Mouse (Mus musculus): ENCODE data around the gene Naga.

Naga gene

GRCm38 (mm10) chr15:82354126-82354945, 15.6 kb upstream of the Naga start, which contains the start of gene Ndufa6:
Gene Ndufa6 (minus strand): TSS chr15:82354322.
- peak; percentile 97 for DNase-seq (ENCODE audit: low spot score in 2 of 2)

GRCm38 (mm10) chr15:82353745-82354113, 15.0 kb upstream of the Naga start:
- no peak for DNase-seq (ENCODE audit: low spot score in 2 of 2)

DNA sequence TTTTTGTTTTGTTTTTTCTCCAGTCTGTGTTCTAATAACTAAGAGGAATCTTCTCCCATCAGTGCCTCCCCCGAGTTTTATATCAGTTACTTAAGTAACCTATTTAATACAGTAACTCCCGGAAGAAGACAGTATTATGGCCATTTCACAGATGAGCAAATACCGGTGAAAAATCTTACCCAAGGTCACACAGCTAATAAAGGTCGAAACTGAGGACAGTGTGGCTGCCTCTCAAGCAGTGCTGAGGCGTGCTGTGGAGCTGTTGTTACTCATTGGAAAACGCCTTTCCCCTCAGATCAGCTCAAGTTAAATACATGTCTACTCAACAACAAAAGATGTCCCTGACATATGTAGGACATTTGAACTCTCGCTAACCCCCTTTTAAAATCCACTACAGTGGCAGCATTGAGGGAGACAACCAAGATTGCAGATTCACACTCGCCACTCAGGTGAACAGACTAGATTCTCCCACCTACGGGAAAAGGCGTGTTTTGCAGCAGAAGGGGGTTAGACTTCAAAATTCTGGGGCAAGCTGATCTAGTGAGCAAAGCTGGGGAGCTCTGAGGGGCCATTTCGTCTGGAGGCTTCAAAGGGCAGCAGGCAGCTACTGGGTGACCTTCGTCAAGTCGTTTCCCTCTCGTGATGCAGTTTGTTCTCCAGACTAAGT, 14.5 kb upstream of the Naga start:
- no peak for DNase-seq (ENCODE audit: low spot score in 2 of 2)

DNA sequence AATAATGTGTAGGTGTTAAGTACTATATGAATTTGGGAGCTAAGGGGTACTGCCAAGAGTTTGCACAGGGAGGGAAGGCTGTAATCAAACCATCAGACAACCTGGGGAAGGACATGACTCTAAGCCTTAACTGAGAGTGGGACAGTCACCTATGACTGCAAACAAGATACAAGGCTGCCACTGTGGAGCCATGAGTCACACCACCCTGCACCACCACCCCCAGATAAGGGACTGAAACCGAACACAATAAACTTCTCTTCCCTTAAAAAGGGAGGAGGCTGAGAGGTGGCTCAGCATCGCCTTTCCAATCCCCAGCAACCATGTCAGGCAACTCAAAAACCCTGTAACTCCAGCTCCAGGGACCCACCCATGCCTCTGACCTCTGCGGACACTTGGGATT, 12.8 kb upstream of the Naga start:
- DNase-seq (ENCODE audit: low spot score in 2 of 2) = no peak

DNA sequence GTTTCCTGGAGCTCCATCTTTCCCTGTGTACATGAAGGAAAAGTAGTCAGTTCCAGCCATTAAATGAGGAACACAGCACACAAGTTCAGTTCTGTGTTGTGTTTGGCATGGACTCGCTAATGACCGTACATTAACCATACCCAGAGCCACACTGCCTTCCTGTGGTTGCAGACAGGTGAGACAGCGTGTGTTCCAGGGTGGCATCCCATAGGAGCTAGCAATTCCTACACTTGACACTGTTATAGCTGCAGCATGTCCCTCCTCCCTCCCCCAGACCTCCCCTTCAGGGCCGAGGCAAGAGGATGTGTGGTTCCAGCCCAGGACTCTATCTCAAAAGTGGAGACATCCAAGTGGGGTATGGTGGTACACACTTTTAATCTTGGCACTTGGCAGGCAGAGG, 11.6 kb upstream of the Naga start:
- no peak for DNase-seq (ENCODE audit: low spot score in 2 of 2)

DNA sequence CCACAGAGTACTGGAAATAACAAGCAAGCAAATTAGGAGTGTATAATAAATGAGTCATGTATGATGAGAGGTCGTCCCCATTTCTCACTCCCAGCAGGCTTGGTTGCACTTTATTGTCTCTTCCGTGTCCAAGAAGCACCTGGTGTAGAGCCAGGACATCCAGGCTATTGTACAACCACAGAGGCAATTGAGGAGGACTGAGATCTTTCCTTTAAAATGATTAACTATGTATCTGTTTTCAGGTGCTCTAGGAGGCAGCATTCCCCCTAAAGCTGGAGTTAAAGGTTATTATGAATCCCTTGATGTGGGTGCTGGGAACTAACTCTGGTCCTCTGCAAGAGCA, 10.2 kb upstream of the Naga start:
- no peak for DNase-seq (ENCODE audit: low spot score in 2 of 2)

GRCm38 (mm10) chr15:82348258-82348998, 9.7 kb upstream of the Naga start:
- DNase-seq (ENCODE audit: low spot score in 2 of 2) = no peak

GRCm38 (mm10) chr15:82347852-82348251, 9.1 kb upstream of the Naga start:
- no peak for DNase-seq (ENCODE audit: low spot score in 2 of 2)

DNA sequence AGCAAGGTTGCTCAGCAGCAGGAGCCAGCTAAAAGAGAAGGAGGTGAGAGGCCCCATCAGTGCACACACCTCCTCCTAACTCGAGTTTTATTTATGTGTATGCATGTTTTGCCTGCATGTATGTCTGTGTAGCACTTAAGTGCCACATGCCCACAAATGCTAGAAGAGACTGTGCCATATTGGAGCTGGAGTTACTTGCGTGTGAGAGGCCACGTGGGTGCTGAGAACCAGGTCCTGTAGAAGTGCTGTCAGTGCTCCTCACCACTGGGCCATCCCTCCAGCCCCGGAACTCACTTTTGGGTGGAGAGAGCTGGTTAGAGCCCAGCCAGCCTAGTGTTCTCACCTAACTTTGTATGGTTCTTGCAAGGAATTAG, 8.6 kb upstream of the Naga start:
- no peak for DNase-seq (ENCODE audit: low spot score in 2 of 2)

DNA sequence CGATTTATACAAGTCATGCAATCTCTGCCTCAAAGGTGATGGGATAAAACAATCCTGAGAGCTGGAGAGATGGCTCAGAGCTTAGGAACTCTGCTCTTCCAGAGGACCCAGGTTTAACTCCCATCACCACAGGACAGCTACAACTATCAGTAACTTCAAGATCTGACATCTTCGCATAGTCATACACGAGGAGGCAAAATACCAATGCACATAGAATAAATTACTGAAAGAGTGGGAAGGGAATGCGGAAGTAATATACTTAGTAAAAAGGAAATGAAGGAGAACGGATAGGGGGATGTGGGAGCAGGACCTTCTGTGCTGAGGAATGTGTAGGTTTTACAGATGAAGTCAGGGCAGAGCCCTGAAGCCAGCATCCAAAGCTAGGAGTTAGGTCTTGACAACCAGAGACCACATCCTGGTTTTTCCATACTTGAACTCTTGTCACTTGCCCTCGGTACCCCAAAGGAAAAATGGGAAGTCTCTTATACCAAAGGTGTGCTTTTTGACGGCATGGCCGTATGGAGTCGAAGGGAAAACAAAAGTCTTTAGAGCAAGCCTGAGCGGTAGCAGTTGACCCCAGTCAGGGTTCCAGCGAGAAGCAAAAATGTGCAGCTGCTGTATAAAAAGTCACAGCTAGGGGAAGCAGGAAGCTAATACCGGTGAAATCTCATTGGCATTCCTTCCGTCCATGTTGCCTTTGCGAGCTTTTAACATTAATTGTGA, 8.0 kb upstream of the Naga start:
- no peak for DNase-seq (ENCODE audit: low spot score in 2 of 2)

DNA sequence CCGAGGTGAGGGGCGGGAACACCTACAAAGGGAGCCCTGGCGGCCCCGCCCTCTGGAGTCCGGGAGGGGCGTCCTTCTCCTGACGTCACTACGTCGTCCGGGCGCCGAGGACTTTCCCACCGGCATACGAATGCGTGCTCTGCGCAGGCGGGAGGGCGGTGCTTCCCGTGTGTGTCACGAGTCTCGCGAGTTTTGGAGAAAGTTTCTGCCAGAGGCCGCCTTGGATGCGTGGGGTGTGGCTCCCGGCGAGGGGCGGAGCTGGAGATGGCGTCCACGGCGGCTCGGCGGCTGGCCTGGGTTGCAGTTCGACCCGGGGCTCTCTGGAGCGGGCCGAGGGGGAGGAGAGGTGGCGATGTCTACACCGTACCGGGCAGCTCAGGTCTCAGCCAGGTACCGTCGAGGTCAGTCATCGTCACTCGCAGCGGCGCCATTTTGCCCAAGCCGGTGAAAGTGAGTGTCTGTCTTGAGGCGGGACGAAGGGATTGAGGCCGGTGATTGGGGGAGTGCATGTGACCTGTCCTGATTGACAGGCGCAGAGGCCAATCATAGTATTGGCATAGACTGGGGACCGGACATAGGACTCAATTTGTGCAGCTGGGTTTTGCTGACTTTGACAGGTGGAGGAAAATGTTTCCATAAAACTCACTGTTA, 7.2 kb upstream of the Naga start:
- DNase-seq (ENCODE audit: low spot score in 2 of 2) = peak; percentile 98 to 99

- DNase-seq (ENCODE audit: low spot score in 2 of 2) = no peak
Measured at GRCm38 (mm10) chr15:82344971-82345370, 6.2 kb upstream of the Naga start.

- no peak for DNase-seq (ENCODE audit: low spot score in 2 of 2)
Measured at GRCm38 (mm10) chr15:82343368-82344287, 4.9 kb upstream of the Naga start.

GRCm38 (mm10) chr15:82342543-82342935, 3.8 kb upstream of the Naga start:
- DNase-seq (ENCODE audit: low spot score in 2 of 2) = no peak

- peak; percentile 66 to 78 for DNase-seq (ENCODE audit: low spot score in 2 of 2)
Measured at GRCm38 (mm10) chr15:82341675-82342542, 3.2 kb upstream of the Naga start.

- DNase-seq (ENCODE audit: low spot score in 2 of 2) = peak; percentile 56 to 57
Measured at GRCm38 (mm10) chr15:82341036-82341501, 2.3 kb upstream of the Naga start.

DNA sequence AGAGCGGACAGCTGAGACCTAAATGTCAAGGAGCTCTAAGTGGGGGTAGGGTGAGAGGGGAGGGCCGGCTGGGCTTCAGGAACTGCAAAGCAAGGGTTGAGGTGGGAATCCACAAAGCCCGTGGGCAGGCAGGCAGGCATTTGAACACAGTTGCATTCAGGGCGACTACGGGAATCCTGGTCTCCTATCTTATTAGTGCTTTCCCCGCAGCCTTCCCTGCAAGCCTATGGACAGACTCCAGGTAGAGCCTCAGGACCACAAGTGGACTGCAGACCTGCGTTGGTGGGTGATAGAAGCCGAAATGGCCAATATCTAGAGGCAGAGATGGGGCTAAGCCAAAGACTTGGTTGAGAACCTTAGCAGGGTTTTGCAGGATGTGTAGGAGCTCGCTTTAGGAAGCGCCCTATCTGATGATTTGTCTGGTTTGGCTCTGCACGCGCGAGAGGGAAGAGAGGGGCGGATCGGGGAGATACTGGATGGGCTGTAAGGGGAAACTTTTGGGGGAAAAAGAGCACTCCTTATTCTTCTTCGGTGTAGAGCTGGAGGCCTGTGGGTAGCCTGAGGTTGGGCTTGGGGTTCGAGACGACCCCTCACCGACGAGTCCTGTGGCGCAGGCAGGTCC, 1.8 kb upstream of the Naga start:
- DNase-seq (ENCODE audit: low spot score in 2 of 2) = peak in 1 of 2 experiments; percentile 27

DNA sequence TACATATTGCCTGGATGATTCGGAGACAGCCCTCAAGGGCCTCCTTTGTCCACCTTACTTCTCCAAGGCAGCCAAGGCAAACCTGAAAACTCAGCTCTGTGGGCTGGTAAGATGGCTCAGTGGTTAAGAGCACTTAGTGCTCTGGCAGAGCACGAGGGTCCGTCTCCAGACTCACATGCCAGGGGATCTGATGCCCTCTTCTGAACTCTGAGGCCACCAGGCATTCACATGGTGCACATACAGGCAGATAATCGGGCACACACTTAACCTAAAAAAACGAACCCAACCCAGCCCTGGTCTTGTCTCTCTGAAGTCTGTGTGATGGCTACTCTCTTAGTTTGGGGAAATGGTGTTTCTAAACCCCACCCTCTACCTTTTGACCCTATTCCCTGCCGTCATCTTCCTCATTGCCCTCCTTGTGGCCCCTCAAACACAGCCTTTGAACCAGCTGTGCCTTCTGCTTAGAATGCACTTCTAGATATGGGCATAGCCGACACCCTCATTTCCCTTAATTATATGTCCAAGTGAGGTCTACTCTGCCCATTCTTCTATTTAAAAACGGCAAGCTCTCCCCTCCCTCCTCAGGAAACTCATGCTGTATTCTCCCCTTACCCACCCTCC, 1.0 kb upstream of the Naga start:
- DNase-seq (ENCODE audit: low spot score in 2 of 2) = no peak

Measured in spleen, postnatal 36 days (tissue).